Mouse (Mus musculus) neutrophil, adult 59 days (primary cell): Measurements from ENCODE around the gene Zscan26. TPM values are rescaled to one million over a fixed set of nuclear protein-coding genes. Genes with fewer than 3 reads are reported as not detected.

ENCODE experiments used
- total RNA-seq, 2 experiments: library from RNA; stranded (reverse); gene quantifications; 1 replicate in 1 of 2; 2 replicates in 1 of 2; pipeline ENCODE4 v1.2.4; 2023

Zscan26 gene
- total RNA-seq = 10 to 100 TPM in 1 of 2 experiments, 1 to 10 TPM in 1; 7.5 to 11.7 TPM

GRCm38 (mm10) chr13:21453449-21453848, at the start of gene Zscan26:
Gene Zscan26, minus strand, starts transcription at chr13:21453730.

GRCm38 (mm10) chr13:21501182-21501581, 47.7 kb upstream of the Zscan26 start, which contains the start of gene Gm11273:
Gene Gm11273, minus strand, starts transcription at chr13:21501418.

GRCm38 (mm10) chr13:21495080-21495479, 41.5 kb upstream of the Zscan26 start, which contains the start of gene AK157302:
Gene AK157302, plus strand, starts transcription at chr13:21495223.

GRCm38 (mm10) chr13:21478759-21479670, 25.5 kb upstream of the Zscan26 start, which contains the start of the genes Zkscan4 and Gm10065:
Gene Zkscan4, plus strand, starts transcription at chr13:21478907.
Gene Gm10065, minus strand, starts transcription at chr13:21479441.

GRCm38 (mm10) chr13:21468061-21469019, 14.8 kb upstream of the Zscan26 start, which contains the start of gene Nkapl:
Gene Nkapl, minus strand, starts transcription at chr13:21468509.

GRCm38 (mm10) chr13:21440503-21441206, 12.9 kb downstream of the Zscan26 start, which contains the start of gene Pgbd1:
Gene Pgbd1, minus strand, starts transcription at chr13:21441058.

GRCm38 (mm10) chr13:21402287-21402846, 51.2 kb downstream of the Zscan26 start, which contains the start of gene Zkscan3:
Gene Zkscan3, minus strand, starts transcription at chr13:21402755.

Other genes with a start within 250 kb of the Zscan26 start
- not detected for gene Gpx5, start 161.0 kb downstream of the Zscan26 start, total RNA-seq
- gene Gpx6, start 141.6 kb downstream of the Zscan26 start, total RNA-seq = not detected
- gene Olfr1367, start 106.8 kb downstream of the Zscan26 start, total RNA-seq = not detected
- gene Zscan12, start 90.9 kb downstream of the Zscan26 start, total RNA-seq = 1 to 10 TPM; 1.7 to 2.1 TPM
- 10 to 100 TPM; 22.3 to 26.6 TPM for gene Zkscan3, start 51.0 kb downstream of the Zscan26 start, total RNA-seq
- not detected for gene Pgbd1, start 12.7 kb downstream of the Zscan26 start, total RNA-seq
- gene Nkapl, start 14.8 kb upstream of the Zscan26 start, total RNA-seq = under 1 TPM; 0.24 to 0.26 TPM
- gene Zkscan4, start 25.2 kb upstream of the Zscan26 start, total RNA-seq = under 1 TPM; 0.20 TPM
- gene Gm10065, start 25.7 kb upstream of the Zscan26 start, total RNA-seq = not detected
- 1 to 10 TPM; 2.7 to 3.4 TPM for gene AK157302, start 41.5 kb upstream of the Zscan26 start, total RNA-seq
- 10 to 100 TPM; 18.9 to 19.1 TPM for gene Gm11273, start 47.7 kb upstream of the Zscan26 start, total RNA-seq
- gene Zkscan8, start 77.4 kb upstream of the Zscan26 start, total RNA-seq = 1 to 10 TPM; 3.8 to 3.9 TPM
- gene Olfr1366, start 89.1 kb upstream of the Zscan26 start, total RNA-seq = not detected
- not detected for gene Olfr1535, start 106.2 kb upstream of the Zscan26 start, total RNA-seq
- gene Olfr1364, start 128.0 kb upstream of the Zscan26 start, total RNA-seq = not detected
- gene Olfr1362, start 160.3 kb upstream of the Zscan26 start, total RNA-seq = not detected
- gene Olfr11, start 188.8 kb upstream of the Zscan26 start, total RNA-seq = not detected
- not detected for gene Olfr1361, start 209.7 kb upstream of the Zscan26 start, total RNA-seq
- gene Olfr1360, start 223.7 kb upstream of the Zscan26 start, total RNA-seq = not detected
- not detected for gene Olfr1359, start 244.4 kb upstream of the Zscan26 start, total RNA-seq